In genomic region chrX:12763127-12763834, GRCm38 (mm10) we compare ENCODE assay signal across 10 mouse cellular contexts. TPM values are rescaled to one million over a fixed set of nuclear protein-coding genes. Genes with fewer than 3 reads are reported as not detected.
DNase-seq lines count a peak whose midpoint lies in the region; ATAC-seq and TF ChIP-seq lines count a peak whose summit lies in the region.
"Had no signal": no experiment of that assay in that cellular context is flagged by ENCODE, and none has a peak within 500 bp of the region (broad histone marks: within the 10 kb centered on the region; RNA-seq: fewer than 3 reads in every experiment).

No protein-coding gene starts in this region.

- TF ChIP-seq POLR2A in CH12.LX (IDR thresholded peaks at IDR 0.05; ENCODE audit: low read depth, low read length): no peak

- DNase-seq in gastrocnemius, adult 2 months: no peak
- DNase-seq in gastrocnemius, adult 8-10 months (ENCODE audit: low spot score in 2 of 2): no peak
- no peak for DNase-seq in CH12.LX (ENCODE audit: extremely low read depth)
- no peak for DNase-seq in forebrain, embryonic 14.5 days (ENCODE audit: low spot score)
- DNase-seq in adrenal gland, postnatal 4 days (ENCODE audit: low spot score in 2 of 2): no peak
- DNase-seq in Muller cell, postnatal 12 days (ENCODE audit: inconsistent ontology term): no peak
- no peak for DNase-seq in left cerebral cortex, adult 8-10 months (ENCODE audit: low spot score in 2 of 2)
- DNase-seq: kidney, postnatal 4 days; spleen, adult 18-20 months had no signal

- no peaks in the 10 kb centered on the region for H3K36me3 ChIP-seq in CH12.LX (replicated peaks in 1 of 2; ENCODE audit: control insufficient read depth in 1 of 2, insufficient read depth in 1 of 2, low read length in 1 of 2)
- H3K36me3 ChIP-seq in forebrain, embryonic 14.5 days (ENCODE audit: control insufficient read depth, insufficient read depth, low read length): no peaks in the 10 kb centered on the region
- no peaks in the 10 kb centered on the region for H3K36me3 ChIP-seq in liver, embryonic 15.5 days (replicated peaks)

- dilution Hi-C loops in CH12.LX (cut with MboI; ENCODE audit: extremely low pct_ligation_motif_present, extremely low pct_unique_long_range_greater_than_20kb, low sequenced_read_pairs): no loop called here

- H3K4me3 ChIP-seq in gastrocnemius, adult 2 months: no peak overlapping the region; the same call in 1 of the 2 replicates
- H3K4me3 ChIP-seq in CH12.LX (replicated peaks in 1 of 3; ENCODE audit: low read depth in 2 of 3, low read length in 2 of 3, poor library complexity in 1 of 3): peak overlapping the region in 1 of 3 experiments; percentile 47
- H3K4me3 ChIP-seq in forebrain, embryonic 14.5 days (ENCODE audit: low read depth, low read length): peak overlapping the region; percentile 58
- peak overlapping the region; percentile 77 for H3K4me3 ChIP-seq in liver, embryonic 15.5 days (replicated peaks)

- no peak overlapping the region for H3K9ac ChIP-seq in CH12.LX (ENCODE audit: insufficient read depth, low read depth)
- peak overlapping the region; percentile 75 for H3K9ac ChIP-seq in forebrain, embryonic 14.5 days (ENCODE audit: low read length)
- H3K9ac ChIP-seq in liver, embryonic 15.5 days: peak overlapping the region; percentile 79; the same call in 1 of the 2 replicates

- peak overlapping the region; percentile 21 for H3K4me2 ChIP-seq in CH12.LX (ENCODE audit: insufficient read depth, low read depth, poor library complexity, severe bottlenecking)
- H3K4me2 ChIP-seq in forebrain, embryonic 14.5 days (ENCODE audit: low read length): peak overlapping the region; percentile 58
- peak overlapping the region; percentile 74 for H3K4me2 ChIP-seq in liver, embryonic 15.5 days

- peak overlapping the region; percentile 94 for H3K27ac ChIP-seq in gastrocnemius, adult 2 months
- H3K27ac ChIP-seq in CH12.LX (ENCODE audit: insufficient read depth, low read depth): no peak overlapping the region
- H3K27ac ChIP-seq in forebrain, embryonic 14.5 days (ENCODE audit: low read depth, low read length): peak overlapping the region; percentile 96
- H3K27ac ChIP-seq in liver, embryonic 15.5 days (replicated peaks): peak overlapping the region; percentile 96

- intact Hi-C loops in gastrocnemius, adult 2 months (cut with DNase I): no loop called here

- TF ChIP-seq CTCF in gastrocnemius, adult 2 months (IDR thresholded peaks at IDR 0.05): no peak
- no peak for TF ChIP-seq CTCF in CH12.LX (conservative IDR thresholded peaks at IDR 0.05 in 1 of 2, IDR thresholded peaks at IDR 0.05 in 1 of 2; ENCODE audit: low read depth in 2 of 2, low read length in 2 of 2)

- H3K4me1 ChIP-seq in CH12.LX (ENCODE audit: control insufficient read depth in 1 of 2, insufficient read depth in 2 of 2): peaks cover 2 to 9% of the 10 kb centered on the region in 2 experiments; a peak in 3 of 4 replicates
- peaks cover 8% of the 10 kb centered on the region; the same call in 1 of the 2 replicates for H3K4me1 ChIP-seq in forebrain, embryonic 14.5 days (ENCODE audit: control insufficient read depth, insufficient read depth, low read length)
- peaks cover 20% of the 10 kb centered on the region for H3K4me1 ChIP-seq in liver, embryonic 15.5 days (replicated peaks)

- WGBS in forebrain, embryonic 14.5 days: 67% methylated on average over 3 of the region's 3 CpGs
- 50% methylated on average over 3 of the region's 3 CpGs for WGBS in liver, embryonic 15.5 days (ENCODE audit: insufficient replicate concordance)

- no peak for ATAC-seq in forebrain, embryonic 14.5 days
- ATAC-seq in liver, embryonic 15.5 days (ENCODE audit: insufficient read depth): no peak

- H3K79me2 ChIP-seq in CH12.LX (replicated peaks; ENCODE audit: control insufficient read depth, extremely low read depth, insufficient read depth, poor library complexity, severe bottlenecking): peaks cover 20% of the 10 kb centered on the region

- no peak for TF ChIP-seq EP300 in CH12.LX (IDR thresholded peaks at IDR 0.05; ENCODE audit: low read length)

- no peaks in the 10 kb centered on the region for H3K27me3 ChIP-seq in CH12.LX (replicated peaks)
- H3K27me3 ChIP-seq in forebrain, embryonic 14.5 days (replicated peaks; ENCODE audit: control insufficient read depth, insufficient read depth, low read length): no peaks in the 10 kb centered on the region
- H3K27me3 ChIP-seq in liver, embryonic 15.5 days: peaks cover 12% of the 10 kb centered on the region; the same call in 1 of the 2 replicates

- H3K9me3 ChIP-seq in CH12.LX (replicated peaks; ENCODE audit: low read length): no peaks in the 10 kb centered on the region
- H3K9me3 ChIP-seq in forebrain, embryonic 14.5 days (replicated peaks; ENCODE audit: control insufficient read depth, low read length): no peaks in the 10 kb centered on the region
- H3K9me3 ChIP-seq in liver, embryonic 15.5 days (replicated peaks): no peaks in the 10 kb centered on the region

- TF ChIP-seq RAD21 in CH12.LX (IDR thresholded peaks at IDR 0.05; ENCODE audit: low read depth, low read length): no peak

- in situ Hi-C loops in CH12.LX (cut with MboI; ENCODE audit: low pct_ligation_motif_present, low pct_unique_long_range_greater_than_20kb, low sequenced_read_pairs): no loop called here

TF ChIP-seq in CH12.LX, 34 proteins besides CTCF, POLR2A, EP300 and RAD21:
- TF ChIP-seq TBP (conservative IDR thresholded peaks at IDR 0.05; ENCODE audit: low read depth, low read length): peak; percentile 74
- no peak for TF ChIP-seq PAX5 (IDR thresholded peaks at IDR 0.05; ENCODE audit: low read length)
- no peak for TF ChIP-seq ZMIZ1 (IDR thresholded peaks at IDR 0.05; ENCODE audit: low read depth, low read length)

RNA-seq across cellular contexts. Expression of gene Med14, which starts 1.4 kb away (rescaled TPM):
- total RNA-seq in gastrocnemius, adult 2 months (2021): 10 to 100 TPM; 23.3 to 27.9 TPM
- total RNA-seq in gastrocnemius, adult 8-10 months (2022): 10 to 100 TPM; 21.0 to 24.9 (median 24.1) TPM
- total RNA-seq in CH12.LX (2012; rRNA removed) (10.3 and 11.8 TPM in 2 replicates), CH12.LX (2014; rRNA removed) (12.7 and 15.0 TPM in 2 replicates)
- polyA plus RNA-seq in CH12.LX (2012; ENCODE audit: insufficient read length, low read depth): 16.7 and 18.3 TPM in 2 replicates
- polyA plus RNA-seq in forebrain, embryonic 14.5 days (2014; fragmentation: Nextera tagmentation; extraction: Ambion mirVana): 17.8 and 18.6 TPM in 2 replicates
- 4.5 TPM in 2 replicates for polyA plus RNA-seq in liver, embryonic 15.5 days (2015; fragmentation: Nextera tagmentation; extraction: Ambion mirVana)
- total RNA-seq in adrenal gland, postnatal 4 days (2021): 10 to 100 TPM; 24.7 to 28.6 TPM
- 10 to 100 TPM; 58.3 to 70.0 (median 69.1) TPM for total RNA-seq in left cerebral cortex, adult 8-10 months (2022)

Comparison
In these comparisons a context has a peak if more than half of its experiments do, and no peak if none do; other contexts are left out.
1. H3K4me2 ChIP-seq: peak in every context shown above with its lines; median percentile 74 in liver, embryonic 15.5 days; 58 in forebrain, embryonic 14.5 days; 21 in CH12.LX.